Mouse (Mus musculus): ENCODE measurements around the gene Atl1. TPM values are rescaled to one million over a fixed set of nuclear protein-coding genes. Genes with fewer than 3 reads are reported as not detected.

Gene Atl1
- total and polyA plus RNA-seq, 2 experiments from 2014 or later = 132 to 156 TPM

DNA sequence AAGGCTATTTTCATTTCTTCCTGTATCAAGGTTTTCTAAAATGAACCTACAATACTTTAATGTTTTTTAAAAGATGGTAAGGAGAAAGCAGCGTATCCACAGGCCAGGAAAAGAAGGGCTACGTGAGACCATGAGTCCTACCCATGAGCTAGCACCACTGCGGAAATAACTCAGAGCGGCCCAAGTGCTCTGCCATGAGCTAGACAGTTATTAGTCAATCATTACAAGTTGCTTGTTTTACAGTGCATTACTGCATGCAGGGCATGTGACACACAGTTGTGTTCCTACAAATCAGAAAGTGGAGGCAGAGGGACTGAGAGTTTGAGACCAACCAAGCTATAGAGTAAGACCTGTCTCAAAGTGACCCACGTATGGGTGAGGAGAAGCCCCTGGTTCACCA is 8.4 kb upstream of the Atl1 start:
- ATAC-seq = no peak
- 94% methylated on average over 5 of the region's 5 CpGs for WGBS
- no peaks in the 10 kb centered on the region for H3K9me3 ChIP-seq (ENCODE audit: low read length)
- peaks cover 4% of the 10 kb centered on the region; the same call in 1 of the 2 replicates for H3K36me3 ChIP-seq (ENCODE audit: insufficient read depth)
- TF ChIP-seq CTCF (IDR thresholded peaks at IDR 0.05; ENCODE audit: low read depth) = no peak
- DNase-seq = no peak
- no peaks in the 10 kb centered on the region; the same call in 1 of the 2 replicates for H3K4me1 ChIP-seq (ENCODE audit: insufficient read depth)
- no peak overlapping the region for H3K4me3 ChIP-seq (ENCODE audit: low read depth, low read length)
- H3K27ac ChIP-seq (ENCODE audit: low read depth, low read length) = no peak overlapping the region
- no peak overlapping the region for H3K4me2 ChIP-seq (ENCODE audit: low read depth)
- no peaks in the 10 kb centered on the region for H3K27me3 ChIP-seq (ENCODE audit: insufficient read depth, low read length)
- no peak overlapping the region for H3K9ac ChIP-seq

DNA sequence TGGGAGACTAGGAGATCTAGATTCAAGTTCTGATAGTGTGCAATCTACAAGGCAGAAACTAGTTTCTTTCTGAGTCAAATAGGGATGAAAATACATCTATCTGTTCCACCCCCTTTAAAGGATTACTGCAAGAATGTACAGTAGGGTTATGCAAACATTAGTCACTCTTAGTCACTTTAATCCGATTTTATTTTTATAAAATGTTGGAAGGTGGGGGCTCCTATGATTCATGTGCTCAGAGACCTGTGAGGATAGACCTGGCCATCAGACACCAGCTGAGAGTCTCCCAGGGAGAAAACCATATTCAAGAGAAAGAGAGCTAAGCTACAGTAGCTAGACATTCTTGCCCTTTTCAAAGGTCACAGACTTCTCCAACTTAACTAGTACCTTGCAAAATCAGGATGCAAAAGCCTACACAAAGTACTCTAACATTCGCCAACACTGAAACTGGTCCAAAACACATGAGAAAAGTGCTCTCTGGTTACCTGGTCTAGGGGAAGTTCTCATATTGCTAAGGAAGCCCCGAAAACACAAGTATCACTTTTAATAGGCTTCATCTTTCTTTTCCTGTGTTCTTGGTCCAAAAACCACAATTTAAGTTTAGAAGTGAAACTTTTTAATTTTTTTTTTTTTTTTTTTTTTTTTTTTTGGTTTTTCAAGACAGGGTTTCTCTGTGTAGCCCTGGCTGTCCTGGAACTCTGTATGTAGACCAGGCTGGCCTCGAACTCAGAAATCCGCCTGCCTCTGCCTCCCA is 7.1 kb upstream of the Atl1 start:
- no peak for TF ChIP-seq CTCF (IDR thresholded peaks at IDR 0.05; ENCODE audit: low read depth)
- Histone ChIP-seq H3K4me1 (ENCODE audit: insufficient read depth) (peaks cover 6% of the 10 kb centered on the region), H3K4me2 (ENCODE audit: low read depth) (no peak overlapping the region), H3K9ac (no peak overlapping the region), H3K36me3 (ENCODE audit: insufficient read depth) (peaks cover 4% of the 10 kb centered on the region; the same call in 1 of the 2 replicates), H3K9me3 (ENCODE audit: low read length) (no peaks in the 10 kb centered on the region), H3K27me3 (ENCODE audit: insufficient read depth, low read length) (no peaks in the 10 kb centered on the region), H3K4me3 (ENCODE audit: low read depth, low read length) (no peak overlapping the region), H3K27ac (ENCODE audit: low read depth, low read length) (no peak overlapping the region)
- DNase-seq (no peak), ATAC-seq (no peak)
- 96% methylated on average over 5 of the region's 5 CpGs for WGBS

DNA sequence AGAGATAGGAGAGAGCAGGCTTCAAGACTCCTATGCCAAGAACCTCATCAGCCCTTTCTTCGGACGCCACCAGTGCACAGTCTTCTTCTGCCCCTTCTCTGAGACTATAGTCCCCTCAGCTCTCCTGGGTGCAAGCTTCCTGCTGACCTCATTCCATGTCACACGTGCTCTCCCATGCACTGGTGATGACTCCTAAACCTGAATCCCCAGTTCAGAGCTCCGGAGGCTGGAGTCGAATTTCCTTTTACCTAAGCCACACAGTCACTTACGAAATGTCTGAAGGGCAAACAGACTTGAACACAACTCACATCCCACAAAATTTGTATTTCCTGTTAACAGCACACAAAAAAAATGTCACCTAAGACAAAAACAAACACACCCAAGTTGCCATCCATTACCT is 4.6 kb upstream of the Atl1 start:
- 90% methylated on average over 6 of the region's 6 CpGs for WGBS
- H3K9ac ChIP-seq = no peak overlapping the region

DNA sequence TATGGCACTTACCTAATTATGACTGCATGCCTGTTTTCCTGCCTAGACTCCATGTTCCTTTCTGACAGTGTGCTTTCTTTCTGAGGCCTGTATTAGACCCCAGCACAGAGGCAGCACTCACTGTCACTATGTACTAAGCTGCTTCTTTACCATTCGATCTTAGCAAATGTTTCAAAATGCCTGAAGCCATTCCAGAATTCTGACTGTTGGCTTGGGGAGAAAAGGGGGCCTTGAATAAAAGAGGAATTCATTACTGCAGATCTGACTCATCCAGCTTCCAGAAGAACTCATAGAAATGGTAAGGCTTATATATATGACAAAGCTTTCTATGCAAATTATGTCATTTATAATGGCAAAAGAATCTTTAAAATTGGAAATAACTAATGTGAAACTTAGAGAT is 4.1 kb upstream of the Atl1 start:
- Histone ChIP-seq H3K4me3 (ENCODE audit: low read depth, low read length) (no peak overlapping the region), H3K9ac (no peak overlapping the region), H3K9me3 (ENCODE audit: low read length) (no peaks in the 10 kb centered on the region), H3K4me1 (ENCODE audit: insufficient read depth) (peaks cover 14% of the 10 kb centered on the region; the same call in 1 of the 2 replicates), H3K36me3 (ENCODE audit: insufficient read depth) (peaks cover 4% of the 10 kb centered on the region; the same call in 1 of the 2 replicates), H3K27ac (ENCODE audit: low read depth, low read length) (no peak overlapping the region), H3K27me3 (ENCODE audit: insufficient read depth, low read length) (no peaks in the 10 kb centered on the region), H3K4me2 (ENCODE audit: low read depth) (no peak overlapping the region)
- TF ChIP-seq CTCF (IDR thresholded peaks at IDR 0.05; ENCODE audit: low read depth) = no peak
- ATAC-seq = no peak
- no peak for DNase-seq
- WGBS = 44% methylated on average over 1 of the region's 1 CpGs

More for the DNA sequence above, 4.6 kb upstream of the Atl1 start:
- TF ChIP-seq CTCF (IDR thresholded peaks at IDR 0.05; ENCODE audit: low read depth) = no peak
- DNase-seq (no peak), ATAC-seq (no peak)
- H3K36me3 ChIP-seq (ENCODE audit: insufficient read depth) = peaks cover 4% of the 10 kb centered on the region; the same call in 1 of the 2 replicates
- no peaks in the 10 kb centered on the region for H3K9me3 ChIP-seq (ENCODE audit: low read length)
- peaks cover 14% of the 10 kb centered on the region; the same call in 1 of the 2 replicates for H3K4me1 ChIP-seq (ENCODE audit: insufficient read depth)
- no peaks in the 10 kb centered on the region for H3K27me3 ChIP-seq (ENCODE audit: insufficient read depth, low read length)
- no peak overlapping the region for H3K4me2 ChIP-seq (ENCODE audit: low read depth)
- no peak overlapping the region for H3K27ac ChIP-seq (ENCODE audit: low read depth, low read length)
- H3K4me3 ChIP-seq (ENCODE audit: low read depth, low read length) = no peak overlapping the region

DNA sequence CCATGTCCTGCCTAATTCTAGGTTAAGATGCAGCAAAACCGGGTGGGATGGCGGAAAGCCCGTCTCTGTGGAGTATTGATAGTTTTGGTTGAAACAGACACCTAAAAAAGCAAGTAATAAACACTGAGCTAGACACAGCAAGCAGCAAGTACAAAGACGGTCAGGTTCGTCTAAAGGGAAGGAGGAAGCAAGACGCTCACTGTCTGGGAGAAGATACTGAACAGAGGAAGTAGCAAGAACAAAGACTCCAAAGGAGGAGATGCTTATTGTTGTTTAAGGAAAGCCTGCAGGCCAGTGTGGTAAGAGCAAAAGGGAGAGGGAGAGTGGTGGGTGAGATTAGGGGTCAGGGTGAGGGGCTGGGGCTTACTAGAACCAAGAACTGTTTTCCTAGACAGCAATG is 2.4 kb upstream of the Atl1 start:
- TF ChIP-seq CTCF (IDR thresholded peaks at IDR 0.05; ENCODE audit: low read depth) = no peak
- peaks cover 20% of the 10 kb centered on the region for H3K4me1 ChIP-seq (ENCODE audit: insufficient read depth)
- ATAC-seq (no peak), DNase-seq (no peak)
- H3K4me2 ChIP-seq (ENCODE audit: low read depth) = peak overlapping the region; percentile 65
- H3K27me3 ChIP-seq (ENCODE audit: insufficient read depth, low read length) = no peaks in the 10 kb centered on the region
- no peaks in the 10 kb centered on the region for H3K9me3 ChIP-seq (ENCODE audit: low read length)
- no peak overlapping the region; the same call in 1 of the 2 replicates for H3K27ac ChIP-seq (ENCODE audit: low read depth, low read length)
- H3K36me3 ChIP-seq (ENCODE audit: insufficient read depth) = peaks cover 4% of the 10 kb centered on the region; the same call in 1 of the 2 replicates
- no peak overlapping the region; the same call in 1 of the 2 replicates for H3K4me3 ChIP-seq (ENCODE audit: low read depth, low read length)
- WGBS = 40% methylated on average over 6 of the region's 6 CpGs
- 0 out of 2 replicates have a peak overlapping the region, but pooled peaks have one; percentile 18 for H3K9ac ChIP-seq

DNA sequence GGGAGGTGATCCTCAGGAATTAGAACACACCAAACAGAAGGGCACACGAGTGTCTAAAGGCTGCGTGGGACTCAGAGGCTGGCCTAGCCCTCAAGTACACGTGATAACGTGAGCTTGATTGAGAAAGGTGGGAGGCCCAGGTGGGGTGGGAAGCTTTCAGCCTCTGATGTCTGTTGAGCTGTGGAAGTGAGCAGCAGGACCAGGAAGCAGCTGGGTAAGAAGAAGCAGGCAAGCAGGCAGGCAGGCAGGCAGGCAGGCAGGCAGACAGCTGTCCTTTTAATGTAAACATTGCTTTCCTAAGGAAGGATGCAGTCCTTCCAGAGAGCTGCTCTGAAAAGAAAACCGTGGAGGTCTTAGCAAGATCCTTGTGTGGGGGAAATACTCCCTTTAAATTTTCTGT is 1.9 kb upstream of the Atl1 start:
- H3K4me1 ChIP-seq (ENCODE audit: insufficient read depth) = peaks cover 21% of the 10 kb centered on the region
- no peak overlapping the region for H3K27ac ChIP-seq (ENCODE audit: low read depth, low read length)
- DNase-seq (peak; percentile 20), ATAC-seq (no peak)
- 0 out of 2 replicates have a peak overlapping the region, but pooled peaks have one; percentile 18 for H3K9ac ChIP-seq
- TF ChIP-seq CTCF (IDR thresholded peaks at IDR 0.05; ENCODE audit: low read depth) = no peak
- peaks cover 4% of the 10 kb centered on the region; the same call in 1 of the 2 replicates for H3K36me3 ChIP-seq (ENCODE audit: insufficient read depth)
- H3K4me2 ChIP-seq (ENCODE audit: low read depth) = peak overlapping the region; percentile 65
- 17% methylated on average over 5 of the region's 5 CpGs for WGBS
- no peaks in the 10 kb centered on the region for H3K9me3 ChIP-seq (ENCODE audit: low read length)
- H3K4me3 ChIP-seq (ENCODE audit: low read depth, low read length) = 0 out of 2 replicates have a peak overlapping the region, but pooled peaks have one; percentile 90
- H3K27me3 ChIP-seq (ENCODE audit: insufficient read depth, low read length) = no peaks in the 10 kb centered on the region

DNA sequence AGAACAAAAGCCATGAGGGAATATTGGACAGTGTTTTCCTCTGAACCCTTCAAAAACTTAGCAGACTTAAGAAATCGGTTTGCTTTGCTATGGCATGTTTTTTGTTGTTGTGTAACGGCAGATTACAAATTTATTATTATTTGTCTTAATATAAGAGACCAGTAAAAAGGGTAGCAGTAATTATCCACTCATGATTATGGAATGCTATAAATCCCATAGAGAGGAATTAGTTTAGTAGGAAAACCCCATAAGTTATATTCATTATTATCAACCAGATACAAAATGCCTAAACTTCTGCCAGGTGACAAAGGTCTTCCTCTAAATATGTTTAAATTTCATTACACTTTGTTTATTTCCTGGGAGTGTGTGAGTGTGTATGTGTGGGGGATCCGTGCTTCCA is 693 bp upstream of the Atl1 start:
- 35% methylated on average over 3 of the region's 3 CpGs for WGBS
- peaks cover 21% of the 10 kb centered on the region for H3K4me1 ChIP-seq (ENCODE audit: insufficient read depth)
- no peak for TF ChIP-seq CTCF (IDR thresholded peaks at IDR 0.05; ENCODE audit: low read depth)
- no peaks in the 10 kb centered on the region for H3K27me3 ChIP-seq (ENCODE audit: insufficient read depth, low read length)
- peak overlapping the region; percentile 96 for H3K9ac ChIP-seq
- peak overlapping the region; percentile 96; the same call in 1 of the 2 replicates for H3K27ac ChIP-seq (ENCODE audit: low read depth, low read length)
- ATAC-seq (no peak), DNase-seq (no peak)
- peak overlapping the region; percentile 65 for H3K4me2 ChIP-seq (ENCODE audit: low read depth)
- H3K9me3 ChIP-seq (ENCODE audit: low read length) = no peaks in the 10 kb centered on the region
- peaks cover 4% of the 10 kb centered on the region; the same call in 1 of the 2 replicates for H3K36me3 ChIP-seq (ENCODE audit: insufficient read depth)
- H3K4me3 ChIP-seq (ENCODE audit: low read depth, low read length) = peak overlapping the region; percentile 90

All from forebrain, postnatal 0 days (tissue).